Mouse (Mus musculus) forebrain, embryonic 15.5 days (tissue): ENCODE results near the gene Gpr108. TPM values are rescaled to one million over a fixed set of nuclear protein-coding genes. Genes with fewer than 3 reads are reported as not detected.
"Not testable (repeated sequence)": the region's sequence is repeated elsewhere in the genome, so short reads cannot be mapped to it uniquely, and the experiment has no call there.

ENCODE experiments used
- ATAC-seq: fragments of 200-750 bp; cut with Nextera tagmentation; replicated peaks from 2 replicates; pipeline ENCODE4 v1.8.0; 2017; ENCODE audit warnings: mild to moderate bottlenecking, moderate TSS enrichment, moderate library complexity
- H3K27ac ChIP-seq: fragments of 300-500 bp; sonication (generic); replicated peaks from 2 replicates; pipeline ENCODE4 v1.5.1; 2015; ENCODE audit warnings: mild to moderate bottlenecking, inconsistent platforms
- H3K27me3 ChIP-seq: fragments of 300-500 bp; sonication (generic); 2 replicates; pipeline ENCODE4 v1.6.1; 2015; ENCODE audit warnings: inconsistent platforms
- H3K36me3 ChIP-seq: fragments of 300-500 bp; sonication (generic); 2 replicates; pipeline ENCODE4 v1.6.1; 2015; ENCODE audit warnings: mild to moderate bottlenecking, inconsistent platforms
- H3K4me1 ChIP-seq: fragments of 300-500 bp; sonication (generic); 2 replicates; pipeline ENCODE4 v1.6.1; 2015; ENCODE audit warnings: inconsistent platforms
- H3K4me2 ChIP-seq: fragments of 300-500 bp; sonication (generic); replicated peaks from 2 replicates; pipeline ENCODE4 v1.6.1; 2015; ENCODE audit warnings: mild to moderate bottlenecking, inconsistent platforms
- H3K4me3 ChIP-seq: fragments of 300-500 bp; sonication (generic); 2 replicates; pipeline ENCODE4 v1.5.1; 2015; ENCODE audit warnings: mild to moderate bottlenecking, inconsistent platforms
- H3K9ac ChIP-seq: fragments of 300-500 bp; sonication (generic); replicated peaks from 2 replicates; pipeline ENCODE4 v1.6.1; 2015; ENCODE audit warnings: mild to moderate bottlenecking, inconsistent platforms
- H3K9me3 ChIP-seq: fragments of 300-500 bp; sonication (generic); 2 replicates; pipeline ENCODE4 v1.6.1; 2016; ENCODE audit warnings: inconsistent platforms
- WGBS: fragments of 180-500 bp; shearing (Covaris S2); methylation state at CpG from one replicate; pipeline ENCODE4 v1.1.7; 2015; ENCODE audit warnings: mixed read lengths; 5-methylcytosine and 5-hydroxymethylcytosine counted together
- polyA plus RNA-seq: library from polyadenylated mRNA; unstranded; fragments of >200 nt; fragmentation: Nextera tagmentation; extraction: Ambion mirVana; gene quantifications from 2 replicates; pipeline ENCODE4 v1.2.1, GENCODE M21; 2015

Gpr108 gene
- polyA plus RNA-seq, 1 experiment from 2014 or later: 17.7 TPM

DNA sequence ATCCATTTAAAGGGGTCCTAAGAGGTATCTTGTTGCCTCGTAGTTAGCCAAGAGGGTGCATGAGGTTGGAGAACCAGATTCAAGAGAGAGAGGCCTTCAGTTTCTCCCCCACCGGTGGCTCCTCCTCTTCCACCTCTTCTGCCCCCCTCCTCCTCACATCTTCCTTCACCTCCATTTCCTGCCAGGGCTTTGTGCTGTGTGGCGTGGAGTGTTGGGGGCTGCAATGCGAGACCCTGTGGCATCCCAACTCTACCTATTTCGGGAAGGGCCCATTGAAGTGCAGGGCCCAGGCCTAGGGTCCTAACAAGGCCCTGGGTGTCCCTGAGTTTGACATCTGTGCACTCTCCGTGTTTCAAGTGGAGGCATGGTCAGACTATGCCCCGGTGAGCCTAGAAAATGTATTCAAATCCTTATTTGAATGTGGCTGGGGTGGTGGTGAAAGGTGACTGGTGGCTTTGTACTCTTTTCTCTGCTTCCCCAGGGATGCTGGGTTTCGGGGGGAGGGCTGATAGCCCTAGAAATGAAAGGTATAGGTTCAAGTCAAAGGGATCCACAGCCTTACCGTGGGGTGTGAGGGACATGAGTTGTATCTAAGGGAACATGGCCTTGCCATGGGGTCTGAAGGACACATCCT lies 31.5 kb upstream of the Gpr108 start:
- Histone ChIP-seq H3K4me2 (no peak overlapping the region), H3K9ac (no peak overlapping the region), H3K36me3 (no peaks in the 10 kb centered on the region), H3K4me3 (no peak overlapping the region), H3K27ac (no peak overlapping the region), H3K27me3 (peaks cover 6% of the 10 kb centered on the region; the same call in 1 of the 2 replicates), H3K4me1 (peaks cover 17% of the 10 kb centered on the region), H3K9me3 (no peaks in the 10 kb centered on the region)
- WGBS: 62% methylated on average over 9 of the region's 9 CpGs
- no peak for ATAC-seq

DNA sequence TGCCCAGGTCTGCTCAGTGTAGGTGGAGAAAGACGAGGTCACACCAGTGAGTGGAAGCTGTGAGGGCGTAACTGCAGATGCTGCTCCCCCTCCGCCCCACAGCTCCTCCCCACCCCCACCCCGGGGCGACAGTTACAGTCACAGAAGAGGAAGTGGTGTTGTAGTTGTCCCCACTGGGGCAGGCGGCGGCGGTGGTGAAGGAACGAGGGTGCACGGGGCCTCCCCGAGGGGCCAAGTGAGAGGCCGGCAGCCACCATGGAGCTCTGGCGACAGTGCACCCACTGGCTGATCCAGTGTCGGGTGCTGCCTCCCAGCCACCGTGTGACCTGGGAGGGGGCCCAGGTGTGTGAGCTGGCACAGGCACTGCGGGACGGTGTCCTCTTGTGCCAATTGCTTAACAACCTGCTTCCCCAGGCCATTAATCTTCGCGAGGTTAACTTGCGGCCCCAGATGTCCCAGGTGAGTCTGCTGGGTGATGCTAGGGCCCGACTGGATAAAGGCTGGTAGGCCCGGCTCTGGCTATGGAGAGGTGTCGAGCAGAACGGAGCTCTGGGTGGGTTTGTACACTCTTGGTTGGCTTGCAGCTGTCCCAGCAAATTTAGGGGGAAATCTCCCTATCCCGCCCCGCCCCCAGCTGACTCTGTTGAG lies 30.8 kb upstream of the Gpr108 start, which contains the start of gene Vav1:
TSS of gene Vav1 (plus strand) at position 158 of the 648 bp plus-strand sequence.
- H3K4me3 ChIP-seq: no peak within 1 kb of the TSS
- ATAC-seq: no peak
- H3K9me3 ChIP-seq: no peaks in the 10 kb centered on the region
- 74% methylated on average over 26 of the region's 26 CpGs for WGBS
- peaks cover 9% of the 10 kb centered on the region; the same call in 1 of the 2 replicates for H3K27me3 ChIP-seq
- no peaks in the 10 kb centered on the region for H3K36me3 ChIP-seq
- no peak within 1 kb of the TSS for H3K9ac ChIP-seq
- no peak within 1 kb of the TSS for H3K27ac ChIP-seq
- H3K4me1 ChIP-seq: peaks cover 17% of the 10 kb centered on the region
- H3K4me2 ChIP-seq: no peak within 1 kb of the TSS

DNA sequence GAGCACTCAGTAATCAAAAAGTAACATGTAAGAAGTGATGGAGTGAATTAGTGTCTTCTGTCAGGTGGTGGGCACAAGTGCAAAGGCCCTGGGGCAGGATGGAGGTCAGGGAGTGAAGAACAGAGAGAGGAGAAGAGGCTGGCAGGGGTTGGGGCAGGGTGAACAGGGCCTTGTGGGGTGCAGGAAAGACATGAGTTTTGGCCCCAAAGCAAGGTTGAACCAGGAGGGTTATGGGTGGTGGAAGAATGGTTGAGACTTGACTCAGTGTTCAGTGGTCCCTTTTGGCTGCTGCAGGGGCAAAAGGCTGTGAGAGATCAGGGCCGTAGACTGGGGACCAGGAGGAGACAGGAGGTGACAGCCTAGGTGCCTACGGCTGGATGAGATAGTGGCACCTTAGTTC lies 30.3 kb upstream of the Gpr108 start:
- Histone ChIP-seq H3K36me3 (no peaks in the 10 kb centered on the region), H3K4me2 (no peak overlapping the region), H3K4me1 (peaks cover 17% of the 10 kb centered on the region), H3K27ac (no peak overlapping the region), H3K9ac (no peak overlapping the region), H3K4me3 (no peak overlapping the region), H3K9me3 (no peaks in the 10 kb centered on the region), H3K27me3 (peaks cover 12% of the 10 kb centered on the region; the same call in 1 of the 2 replicates)
- WGBS: 87% methylated on average over 2 of the region's 2 CpGs
- no peak for ATAC-seq

DNA sequence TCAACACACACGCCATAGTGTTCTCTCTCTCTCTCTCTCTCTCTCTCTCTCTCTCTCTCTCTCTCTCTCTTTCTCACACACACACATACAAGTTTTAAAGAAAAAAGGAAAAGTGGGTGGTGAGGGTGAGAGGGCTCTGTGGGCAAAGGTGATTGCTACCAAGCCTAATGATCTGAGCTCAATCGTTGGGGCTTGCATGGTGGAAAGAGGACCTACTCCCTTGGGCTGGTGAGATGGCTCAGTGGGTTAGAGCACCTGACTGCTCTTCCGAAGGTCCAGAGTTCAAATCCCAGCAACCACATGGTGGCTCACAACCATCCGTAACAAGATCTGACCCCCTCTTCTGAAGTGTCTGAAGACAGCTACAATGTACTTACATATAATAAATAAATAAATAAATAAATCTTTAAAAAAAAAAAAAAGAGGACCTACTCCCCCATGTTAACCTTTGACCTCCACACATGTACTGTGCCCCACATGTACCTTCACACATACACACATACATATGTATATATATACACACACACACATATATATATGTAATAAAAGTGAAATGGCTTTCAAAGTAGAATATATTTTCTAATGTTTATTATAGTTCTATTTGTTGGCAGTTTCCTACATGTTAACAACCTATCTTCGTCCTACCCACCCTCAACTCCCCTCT lies 29.5 kb upstream of the Gpr108 start:
- 85% methylated on average over 5 of the region's 5 CpGs for WGBS
- H3K9me3 ChIP-seq, H3K27ac ChIP-seq, ATAC-seq, H3K36me3 ChIP-seq, H3K4me2 ChIP-seq, H3K9ac ChIP-seq, H3K4me3 ChIP-seq: not testable (repeated sequence)
- H3K27me3 ChIP-seq: peaks cover 12% of the 10 kb centered on the region; the same call in 1 of the 2 replicates
- peaks cover 17% of the 10 kb centered on the region for H3K4me1 ChIP-seq

DNA sequence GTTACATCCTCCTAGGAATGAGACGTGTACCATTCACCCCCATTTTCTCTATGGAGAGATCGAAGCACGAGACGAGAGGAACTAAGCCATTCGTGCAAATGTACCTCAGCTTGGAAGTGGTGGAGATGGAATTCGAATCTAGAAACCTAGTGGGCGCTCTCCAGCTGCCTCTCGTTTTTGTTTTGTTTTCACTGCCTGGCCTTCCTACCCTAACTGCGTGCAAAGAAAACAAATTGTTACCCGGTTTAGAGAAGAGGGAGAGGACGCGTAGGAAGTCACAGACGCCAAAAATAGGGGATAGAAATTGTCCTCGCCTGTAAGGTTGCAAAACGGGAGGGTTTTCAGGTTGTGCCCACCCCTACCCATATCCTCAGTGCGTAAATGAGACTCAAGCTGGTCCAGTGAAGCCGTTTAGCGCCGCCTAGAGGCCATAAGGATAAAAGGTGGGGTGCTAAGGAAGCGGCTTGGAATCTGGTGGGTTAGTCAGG lies 28.4 kb upstream of the Gpr108 start:
- H3K9ac ChIP-seq: peak overlapping the region; percentile 45
- 0% methylated on average over 20 of the region's 20 CpGs for WGBS
- H3K27ac ChIP-seq: no peak overlapping the region
- H3K4me3 ChIP-seq: peak overlapping the region; percentile 52
- peaks cover 12% of the 10 kb centered on the region; the same call in 1 of the 2 replicates for H3K27me3 ChIP-seq
- peak; percentile 77 for ATAC-seq
- no peaks in the 10 kb centered on the region for H3K36me3 ChIP-seq
- no peaks in the 10 kb centered on the region for H3K9me3 ChIP-seq
- H3K4me1 ChIP-seq: peaks cover 17% of the 10 kb centered on the region
- peak overlapping the region; percentile 69 for H3K4me2 ChIP-seq

DNA sequence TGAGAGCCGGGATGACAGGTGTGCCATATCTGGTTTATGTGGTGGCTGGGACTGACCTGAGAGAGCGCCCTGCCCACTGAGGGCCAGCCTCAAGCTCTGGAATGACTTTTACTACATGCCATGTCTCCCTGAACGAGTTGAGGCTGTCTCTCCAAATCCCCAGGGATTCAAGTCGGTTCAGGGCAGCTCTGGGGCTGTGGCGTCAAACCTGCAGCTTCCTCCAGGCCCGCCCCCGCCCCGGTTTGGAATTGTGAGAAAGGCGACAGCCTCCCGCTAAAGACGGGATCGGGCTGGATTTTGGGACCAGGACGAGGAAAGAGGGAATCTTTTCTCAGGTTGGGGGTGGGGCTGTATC lies 27.7 kb upstream of the Gpr108 start:
- 3% methylated on average over 13 of the region's 13 CpGs for WGBS
- Histone ChIP-seq H3K9ac (peak overlapping the region; percentile 45), H3K27me3 (peaks cover 14% of the 10 kb centered on the region; the same call in 1 of the 2 replicates), H3K27ac (no peak overlapping the region), H3K4me3 (peak overlapping the region; percentile 52), H3K4me1 (peaks cover 17% of the 10 kb centered on the region), H3K36me3 (no peaks in the 10 kb centered on the region), H3K9me3 (no peaks in the 10 kb centered on the region), H3K4me2 (peak overlapping the region; percentile 69)
- peak; percentile 24; the same call in 1 of the 2 replicates for ATAC-seq

DNA sequence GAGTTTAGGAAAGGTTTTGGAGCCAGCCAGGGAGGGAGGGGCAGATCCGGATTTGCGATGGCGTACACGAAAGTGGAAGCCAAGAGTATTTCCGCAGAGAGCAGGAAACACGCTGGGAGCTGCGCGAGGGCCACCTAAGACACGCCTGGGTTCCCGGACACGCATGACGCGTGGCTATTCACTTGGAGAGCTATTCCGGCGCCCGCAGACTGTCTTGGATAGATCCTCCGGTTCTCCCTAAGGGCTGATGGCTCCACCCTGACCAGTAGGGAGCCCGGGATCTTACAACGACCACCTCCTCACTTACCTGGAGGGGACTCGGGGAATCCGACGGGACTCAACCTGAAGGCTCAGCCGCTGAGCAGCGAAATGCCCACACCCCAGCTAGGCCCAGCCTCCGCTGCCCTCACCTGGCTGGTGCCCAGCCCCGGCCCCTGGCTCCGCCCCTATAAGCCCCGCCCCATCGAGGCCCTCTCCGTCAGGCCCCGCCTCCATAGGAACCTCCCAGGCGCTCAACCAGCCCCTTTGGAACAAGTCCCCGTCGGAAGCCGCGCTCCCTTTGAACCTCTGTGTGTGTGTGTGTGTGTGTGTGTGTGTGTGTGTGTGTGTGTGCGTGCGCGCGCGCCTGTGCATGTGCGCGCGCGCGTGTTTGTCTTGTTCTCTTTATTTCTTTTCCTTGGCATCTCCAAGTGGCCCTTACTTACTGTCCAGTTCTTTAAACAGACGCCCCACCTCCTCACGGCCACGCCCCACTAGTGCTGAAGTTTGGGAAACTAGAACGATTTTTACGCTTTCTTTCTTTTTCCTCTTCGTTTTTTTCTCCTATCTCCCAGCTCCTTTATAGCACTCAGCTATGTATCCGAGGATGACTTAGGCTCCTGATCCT lies 27.1 kb upstream of the Gpr108 start:
- under 1% methylated on average over 52 of the region's 53 CpGs for WGBS

DNA sequence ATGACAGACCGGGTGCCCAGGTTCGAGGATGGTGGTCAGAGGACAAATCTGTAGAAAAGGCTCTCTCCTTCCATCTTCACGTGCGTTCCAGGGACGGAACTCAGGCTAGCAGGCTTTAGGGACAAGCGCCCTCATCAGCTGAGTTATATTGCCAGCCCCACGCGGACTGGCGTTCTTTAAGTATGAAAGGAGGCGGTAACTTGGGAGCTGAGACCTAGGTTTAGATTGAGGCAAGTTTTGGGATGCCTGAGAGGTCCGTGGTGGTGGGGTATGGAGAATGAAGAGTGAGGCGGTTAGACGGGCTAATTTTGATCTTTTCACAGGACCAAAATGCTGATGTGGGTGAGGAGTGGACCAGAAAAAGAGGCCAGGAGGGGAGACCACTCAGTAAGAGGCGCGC lies 26.4 kb upstream of the Gpr108 start:
- Histone ChIP-seq H3K9ac (peak overlapping the region; percentile 45), H3K27ac (no peak overlapping the region), H3K4me2 (peak overlapping the region; percentile 69), H3K4me3 (peak overlapping the region; percentile 52), H3K9me3 (no peaks in the 10 kb centered on the region), H3K27me3 (peaks cover 15% of the 10 kb centered on the region; the same call in 1 of the 2 replicates), H3K36me3 (no peaks in the 10 kb centered on the region), H3K4me1 (peaks cover 17% of the 10 kb centered on the region)
- WGBS: 9% methylated on average over 15 of the region's 15 CpGs
- ATAC-seq: no peak

More for the DNA sequence above, 27.1 kb upstream of the Gpr108 start:
- no peaks in the 10 kb centered on the region for H3K36me3 ChIP-seq
- no peak overlapping the region for H3K27ac ChIP-seq
- H3K4me3 ChIP-seq: peak overlapping the region; percentile 52
- H3K4me1 ChIP-seq: peaks cover 17% of the 10 kb centered on the region
- peak overlapping the region; percentile 45 for H3K9ac ChIP-seq
- peaks cover 15% of the 10 kb centered on the region; the same call in 1 of the 2 replicates for H3K27me3 ChIP-seq
- peak overlapping the region; percentile 69 for H3K4me2 ChIP-seq
- H3K9me3 ChIP-seq: no peaks in the 10 kb centered on the region
- peak; percentile 62 for ATAC-seq

DNA sequence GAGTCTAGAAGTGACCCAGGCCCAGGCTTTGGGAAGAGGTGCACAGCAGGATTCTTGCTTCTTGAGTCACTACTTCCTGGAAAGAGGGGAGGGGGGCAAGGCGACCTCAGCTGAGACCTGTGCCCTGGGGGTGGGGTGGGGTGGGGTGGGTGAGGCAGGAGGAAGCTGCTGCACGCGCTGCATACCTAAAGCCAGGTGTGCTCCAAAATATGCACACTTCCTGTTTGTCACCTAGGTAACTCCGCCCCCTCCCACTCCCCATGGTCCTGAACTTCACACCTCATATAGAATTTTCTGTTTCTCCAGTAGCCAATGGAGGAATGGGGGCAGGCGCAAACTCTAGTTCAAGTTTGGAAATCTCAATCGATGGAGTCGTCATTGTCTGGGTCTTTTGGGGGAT lies 25.6 kb upstream of the Gpr108 start:
- no peak overlapping the region for H3K4me3 ChIP-seq
- H3K27ac ChIP-seq: no peak overlapping the region
- peaks cover 15% of the 10 kb centered on the region; the same call in 1 of the 2 replicates for H3K27me3 ChIP-seq
- H3K4me1 ChIP-seq: peaks cover 17% of the 10 kb centered on the region
- ATAC-seq: no peak
- H3K4me2 ChIP-seq: no peak overlapping the region
- 41% methylated on average over 7 of the region's 7 CpGs for WGBS
- no peak overlapping the region for H3K9ac ChIP-seq
- no peaks in the 10 kb centered on the region for H3K9me3 ChIP-seq
- H3K36me3 ChIP-seq: no peaks in the 10 kb centered on the region

DNA sequence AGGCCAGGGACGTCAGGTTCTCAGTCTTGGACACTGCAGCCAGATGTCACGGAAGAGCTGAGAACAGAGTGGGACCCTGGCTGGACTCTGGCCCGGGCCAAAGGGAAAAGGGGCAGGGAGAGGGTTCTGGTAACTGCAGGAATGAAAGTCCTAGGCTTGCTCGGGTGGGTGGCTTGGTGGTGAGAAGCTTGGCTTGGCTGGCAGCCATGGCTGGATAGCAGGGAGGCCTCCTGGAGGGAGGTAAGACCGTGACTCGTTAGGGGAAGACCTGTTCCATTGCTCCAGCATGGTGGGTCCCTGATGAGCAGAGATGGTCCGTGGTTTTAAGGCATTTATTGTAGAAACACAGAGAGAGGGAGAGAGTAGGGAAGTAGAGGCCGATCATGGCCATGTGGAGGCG lies 23.1 kb upstream of the Gpr108 start:
- no peak overlapping the region for H3K9ac ChIP-seq
- no peaks in the 10 kb centered on the region for H3K36me3 ChIP-seq

DNA sequence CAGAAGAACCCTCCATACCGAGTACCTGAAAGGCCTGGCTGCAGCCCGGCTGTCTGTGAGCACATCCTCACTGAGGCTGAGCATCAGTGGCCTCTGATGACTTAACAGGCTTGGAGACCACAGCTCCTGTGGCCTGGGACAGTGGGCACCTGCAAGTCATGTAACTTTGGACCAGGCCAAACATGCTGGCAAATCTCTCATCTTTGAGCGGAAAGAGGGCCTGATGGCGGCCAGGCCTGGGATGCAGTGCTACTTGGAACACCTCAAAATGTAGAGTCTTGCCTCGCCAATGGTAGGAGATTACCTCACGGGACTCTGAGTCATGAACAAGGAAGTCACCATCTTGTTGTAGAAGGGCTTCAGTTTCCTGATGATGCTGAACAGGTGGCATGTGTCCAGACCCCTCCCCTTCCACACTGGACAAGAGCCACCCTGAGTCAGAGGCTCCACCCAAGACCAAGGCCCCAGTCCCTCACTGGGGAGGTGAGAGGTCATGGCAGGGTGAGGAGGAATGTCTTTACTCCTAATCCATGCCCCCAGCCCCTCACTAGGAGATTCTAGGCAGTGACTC lies 19.4 kb upstream of the Gpr108 start:
- Histone ChIP-seq H3K4me1 (no peaks in the 10 kb centered on the region), H3K27me3 (0 out of 2 replicates have a peak, but pooled peaks cover 3% of the 10 kb centered on the region), H3K4me2 (no peak overlapping the region), H3K9me3 (no peaks in the 10 kb centered on the region), H3K27ac (no peak overlapping the region), H3K36me3 (no peaks in the 10 kb centered on the region), H3K9ac (no peak overlapping the region), H3K4me3 (no peak overlapping the region)
- ATAC-seq: no peak
- 86% methylated on average over 6 of the region's 6 CpGs for WGBS

More for the DNA sequence above, 23.1 kb upstream of the Gpr108 start:
- H3K4me1 ChIP-seq: peaks cover 15% of the 10 kb centered on the region
- no peaks in the 10 kb centered on the region for H3K9me3 ChIP-seq
- no peak overlapping the region for H3K4me2 ChIP-seq
- 61% methylated on average over 9 of the region's 9 CpGs for WGBS
- no peak for ATAC-seq
- H3K4me3 ChIP-seq: no peak overlapping the region
- no peak overlapping the region for H3K27ac ChIP-seq
- H3K27me3 ChIP-seq: peaks cover 15% of the 10 kb centered on the region; the same call in 1 of the 2 replicates
